Mouse (Mus musculus) kidney, embryonic 16.5 days (tissue): Measurements from ENCODE around the gene Rmi1. TPM values are rescaled to one million over a fixed set of nuclear protein-coding genes. Genes with fewer than 3 reads are reported as not detected.
"Not testable (repeated sequence)": the region's sequence is repeated elsewhere in the genome, so short reads cannot be mapped to it uniquely, and the experiment has no call there.

Experiments
- ATAC-seq: fragments of 200-750 bp; cut with Nextera tagmentation; 2 replicates; pipeline ENCODE4 v1.8.0; 2017; ENCODE audit warnings: moderate TSS enrichment; ENCODE audit not compliant: low FRiP score, low TSS enrichment
- H3K27ac ChIP-seq: fragments of 300-500 bp; sonication (generic); 2 replicates; pipeline ENCODE4 v1.5.1; 2014; ENCODE audit warnings: low read length
- H3K27me3 ChIP-seq: fragments of 300-500 bp; sonication (generic); 2 replicates; pipeline ENCODE4 v1.6.1; 2014; ENCODE audit warnings: low read length, control low read depth, mixed read lengths; ENCODE audit not compliant: insufficient read depth
- H3K36me3 ChIP-seq: fragments of 300-500 bp; sonication (generic); 2 replicates; pipeline ENCODE4 v1.6.1; 2014; ENCODE audit warnings: low read length, control low read depth, mixed read lengths; ENCODE audit not compliant: insufficient read depth
- H3K4me1 ChIP-seq: fragments of 300-500 bp; sonication (generic); 2 replicates; pipeline ENCODE4 v1.6.1; 2014; ENCODE audit warnings: low read length, control low read depth, mixed read lengths; ENCODE audit not compliant: insufficient read depth
- H3K4me2 ChIP-seq: fragments of 300-500 bp; sonication (generic); replicated peaks from 2 replicates; pipeline ENCODE4 v1.6.1; 2014; ENCODE audit warnings: low read depth, low read length
- H3K4me3 ChIP-seq: fragments of 300-500 bp; sonication (generic); 2 replicates; pipeline ENCODE4 v1.5.1; 2014; ENCODE audit warnings: mild to moderate bottlenecking, low read length
- H3K9ac ChIP-seq: fragments of 300-500 bp; sonication (generic); replicated peaks from 2 replicates; pipeline ENCODE4 v1.6.1; 2014; ENCODE audit warnings: low read length
- H3K9me3 ChIP-seq: fragments of 300-500 bp; sonication (generic); 2 replicates; pipeline ENCODE4 v1.6.1; 2016; ENCODE audit warnings: low read length, control low read depth
- WGBS: fragments of 180-500 bp; shearing (Covaris S2); extraction: QIAGEN DNeasy Blood & Tissue Kit; methylation state at CpG from one replicate; pipeline ENCODE4 v1.1.7; 2014; 5-methylcytosine and 5-hydroxymethylcytosine counted together
- polyA plus RNA-seq: library from polyadenylated mRNA; unstranded; fragments of >200 nt; fragmentation: Nextera tagmentation; extraction: Ambion mirVana; gene quantifications from 2 replicates; pipeline ENCODE4 v1.2.1, GENCODE M21; 2015

Rmi1 gene
- polyA plus RNA-seq = 23.2 and 25.7 TPM in 2 replicates

GRCm38 (mm10) chr13:58402003-58402743 is at the start of gene Rmi1:
Gene Rmi1, plus strand, starts transcription at chr13:58402248.
- peaks cover 13% of the 10 kb centered on the region; the same call in 1 of the 2 replicates for H3K36me3 ChIP-seq
- WGBS = under 1% methylated on average over 83 of the region's 91 CpGs
- peak within 1 kb of the TSS; percentile 98 for H3K27ac ChIP-seq
- ATAC-seq = peak; percentile 96
- no peaks in the 10 kb centered on the region for H3K9me3 ChIP-seq
- H3K4me3 ChIP-seq = peak within 1 kb of the TSS; percentile 73
- H3K27me3 ChIP-seq = no peaks in the 10 kb centered on the region
- H3K9ac ChIP-seq = peak within 1 kb of the TSS; percentile 100
- H3K4me1 ChIP-seq = peaks cover 13% of the 10 kb centered on the region
- H3K4me2 ChIP-seq = peak within 1 kb of the TSS; percentile 85

GRCm38 (mm10) chr13:58352996-58353395 is 49.1 kb upstream of the Rmi1 start:
- Histone ChIP-seq H3K4me2 (no peak overlapping the region), H3K4me3 (no peak overlapping the region), H3K27ac (no peak overlapping the region), H3K4me1 (no peaks in the 10 kb centered on the region), H3K9me3 (no peaks in the 10 kb centered on the region), H3K9ac (no peak overlapping the region), H3K36me3 (no peaks in the 10 kb centered on the region), H3K27me3 (no peaks in the 10 kb centered on the region)
- no peak for ATAC-seq

- Histone ChIP-seq H3K4me1 (no peaks in the 10 kb centered on the region), H3K4me3 (peak within 1 kb of the TSS; percentile 71), H3K27ac (no peak within 1 kb of the TSS), H3K36me3 (no peaks in the 10 kb centered on the region), H3K4me2 (peak within 1 kb of the TSS; percentile 97), H3K27me3 (no peaks in the 10 kb centered on the region), H3K9ac (peak within 1 kb of the TSS; percentile 68), H3K9me3 (no peaks in the 10 kb centered on the region)
- WGBS = under 1% methylated on average over 64 of the region's 85 CpGs
- peak; percentile 100 for ATAC-seq
Measured at GRCm38 (mm10) chr13:58358629-58359303, 43.3 kb upstream of the Rmi1 start, which contains the start of gene Kif27. Gene Kif27, minus strand, starts transcription at chr13:58359122.

GRCm38 (mm10) chr13:58359304-58359653 is 42.8 kb upstream of the Rmi1 start:
- ATAC-seq = peak; percentile 73
- Histone ChIP-seq H3K4me3 (peak overlapping the region; percentile 71), H3K9me3 (no peaks in the 10 kb centered on the region), H3K27ac (no peak overlapping the region), H3K4me2 (peak overlapping the region; percentile 97), H3K4me1 (no peaks in the 10 kb centered on the region), H3K9ac (peak overlapping the region; percentile 53; the same call in 1 of the 2 replicates), H3K27me3 (no peaks in the 10 kb centered on the region), H3K36me3 (no peaks in the 10 kb centered on the region)
- WGBS = 4% methylated on average over 7 of the region's 7 CpGs

GRCm38 (mm10) chr13:58364353-58365175 is 37.5 kb upstream of the Rmi1 start:
- WGBS = 66% methylated on average over 8 of the region's 8 CpGs

GRCm38 (mm10) chr13:58365179-58365578 is 36.9 kb upstream of the Rmi1 start:
- H3K36me3 ChIP-seq, H3K27ac ChIP-seq, H3K9ac ChIP-seq, H3K4me3 ChIP-seq, H3K27me3 ChIP-seq, H3K4me2 ChIP-seq, H3K4me1 ChIP-seq, H3K9me3 ChIP-seq: not testable (repeated sequence)
- 29% methylated on average over 8 of the region's 8 CpGs for WGBS
- peak; percentile 51; the same call in 1 of the 2 replicates for ATAC-seq

More at GRCm38 (mm10) chr13:58364353-58365175, 37.5 kb upstream of the Rmi1 start:
- peak; percentile 46; the same call in 1 of the 2 replicates for ATAC-seq
- Histone ChIP-seq H3K36me3 (no peaks in the 10 kb centered on the region), H3K4me1 (no peaks in the 10 kb centered on the region), H3K4me3 (no peak overlapping the region), H3K27me3 (no peaks in the 10 kb centered on the region), H3K9ac (no peak overlapping the region), H3K9me3 (no peaks in the 10 kb centered on the region), H3K27ac (no peak overlapping the region), H3K4me2 (no peak overlapping the region)

- WGBS = 84% methylated on average over 3 of the region's 3 CpGs
Measured at GRCm38 (mm10) chr13:58366373-58366772, 35.7 kb upstream of the Rmi1 start.

GRCm38 (mm10) chr13:58367641-58368040 is 34.4 kb upstream of the Rmi1 start:
- Histone ChIP-seq H3K27me3 (no peaks in the 10 kb centered on the region), H3K4me1 (no peaks in the 10 kb centered on the region), H3K4me3 (no peak overlapping the region), H3K9me3 (no peaks in the 10 kb centered on the region), H3K36me3 (no peaks in the 10 kb centered on the region), H3K9ac (no peak overlapping the region), H3K4me2 (no peak overlapping the region), H3K27ac (no peak overlapping the region)
- no peak for ATAC-seq
- 74% methylated on average over 1 of the region's 1 CpGs for WGBS

More at GRCm38 (mm10) chr13:58366373-58366772, 35.7 kb upstream of the Rmi1 start:
- H3K27me3 ChIP-seq = no peaks in the 10 kb centered on the region
- no peak overlapping the region for H3K9ac ChIP-seq
- no peaks in the 10 kb centered on the region for H3K36me3 ChIP-seq
- H3K4me3 ChIP-seq = no peak overlapping the region
- no peak for ATAC-seq
- H3K9me3 ChIP-seq = no peaks in the 10 kb centered on the region
- no peaks in the 10 kb centered on the region for H3K4me1 ChIP-seq
- H3K4me2 ChIP-seq = no peak overlapping the region
- H3K27ac ChIP-seq = no peak overlapping the region

GRCm38 (mm10) chr13:58368835-58369234 is 33.2 kb upstream of the Rmi1 start:
- no peaks in the 10 kb centered on the region for H3K36me3 ChIP-seq
- H3K4me2 ChIP-seq = no peak overlapping the region
- WGBS = 70% methylated on average over 4 of the region's 4 CpGs
- H3K9me3 ChIP-seq = no peaks in the 10 kb centered on the region
- no peak overlapping the region for H3K27ac ChIP-seq
- no peaks in the 10 kb centered on the region for H3K27me3 ChIP-seq
- no peaks in the 10 kb centered on the region for H3K4me1 ChIP-seq
- no peak for ATAC-seq
- H3K4me3 ChIP-seq = no peak overlapping the region
- H3K9ac ChIP-seq = no peak overlapping the region
